Mouse (Mus musculus) embryonic fibroblast, embryonic 13.5 days (primary cell): ENCODE results near the gene Trmu. TPM values are rescaled to one million over a fixed set of nuclear protein-coding genes. Genes with fewer than 3 reads are reported as not detected.
A peak's percentile ranks its signal among the peaks of the same experiment; 100 is the strongest.

ENCODE experiments used
- H3K27ac ChIP-seq: 2 replicates; pipeline ENCODE4 v1.5.1; 2012; ENCODE audit warnings: low read length, control low read depth, inconsistent platforms; ENCODE audit not compliant: insufficient read depth
- H3K4me1 ChIP-seq: 2 replicates; pipeline ENCODE4 v1.6.1; 2011; ENCODE audit warnings: low read length; ENCODE audit not compliant: control insufficient read depth, insufficient read depth
- H3K4me3 ChIP-seq: 2 replicates; pipeline ENCODE4 v1.5.1; 2011; ENCODE audit warnings: mild to moderate bottlenecking, control low read depth, low read length; ENCODE audit not compliant: insufficient read depth
- CTCF ChIP-seq: IDR thresholded peaks from 2 replicates; pipeline ENCODE4 v1.5.1; 2011; ENCODE audit warnings: mild to moderate bottlenecking, control low read depth, low read length, moderate library complexity, borderline replicate concordance; ENCODE audit not compliant: insufficient read depth
- POLR2A ChIP-seq: IDR thresholded peaks from 2 replicates; pipeline ENCODE4 v1.6.1; 2011; ENCODE audit warnings: low read depth, mild to moderate bottlenecking, control low read depth, low read length, moderate library complexity
- polyA plus RNA-seq: library from polyadenylated mRNA; stranded (reverse); fragments of >200 nt; gene quantifications from 2 replicates; pipeline ENCODE4 v1.2.4, GENCODE M21; 2011; ENCODE audit warnings: low read depth; ENCODE audit not compliant: missing spikeins, insufficient read length

The Trmu gene
- 16.6 and 20.0 TPM in 2 replicates for polyA plus RNA-seq

DNA sequence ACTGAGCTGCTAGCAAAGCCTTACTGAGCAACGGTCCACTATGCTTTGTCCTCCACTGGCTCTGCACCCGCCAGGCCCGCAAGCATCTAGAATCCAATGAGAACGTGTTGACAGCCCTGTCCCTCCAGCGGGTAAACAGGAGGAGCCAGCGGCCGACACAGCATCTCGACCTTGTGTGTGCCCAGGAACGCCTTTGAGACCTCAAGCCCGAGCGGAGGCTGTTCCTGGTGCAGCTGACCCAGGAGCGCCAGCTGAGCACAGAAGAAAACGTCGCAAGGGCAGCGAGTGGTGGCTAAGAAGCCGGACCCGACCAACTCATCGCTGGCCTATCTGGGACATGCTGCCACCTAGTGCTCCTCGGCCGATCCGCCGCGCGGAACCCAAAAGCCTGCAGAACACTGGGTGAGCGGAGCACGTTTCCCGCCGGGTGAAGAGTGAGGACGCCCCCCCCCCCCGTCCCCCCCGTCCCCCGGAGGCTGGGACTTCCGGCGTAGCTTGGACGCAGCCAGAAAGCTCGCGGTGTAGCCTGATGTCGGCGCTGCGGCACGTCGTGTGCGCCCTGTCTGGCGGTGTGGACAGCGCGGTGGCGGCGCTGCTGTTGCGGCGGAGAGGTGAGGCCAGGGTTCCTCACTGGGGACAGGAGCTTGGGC lies at the start of gene Trmu:
TSS of gene Trmu (plus strand) at position 465 of the 650 bp plus-strand sequence.
- TF ChIP-seq POLR2A (peak; percentile 91), CTCF (peak; percentile 62; the same call in 1 of the 2 replicates)
- H3K4me1 ChIP-seq: no peaks in the 10 kb centered on the region
- peak within 1 kb of the TSS; percentile 94 for H3K4me3 ChIP-seq
- H3K27ac ChIP-seq: peak within 1 kb of the TSS; percentile 65

GRCm38 (mm10) chr15:85829470-85829869 lies 49.6 kb upstream of the Trmu start:
- no peaks in the 10 kb centered on the region for H3K4me1 ChIP-seq
- no peak overlapping the region for H3K27ac ChIP-seq
- TF ChIP-seq POLR2A: no peak
- TF ChIP-seq CTCF: no peak
- H3K4me3 ChIP-seq: no peak overlapping the region

GRCm38 (mm10) chr15:85831954-85832590 lies 47.0 kb upstream of the Trmu start, which contains the start of gene Ttc38:
TSS of gene Ttc38 (plus strand) at chr15:85832306.
- Histone ChIP-seq H3K4me1 (no peaks in the 10 kb centered on the region), H3K27ac (no peak within 1 kb of the TSS), H3K4me3 (peak within 1 kb of the TSS; percentile 85)
- TF ChIP-seq POLR2A (peak; percentile 83), CTCF (no peak)

DNA sequence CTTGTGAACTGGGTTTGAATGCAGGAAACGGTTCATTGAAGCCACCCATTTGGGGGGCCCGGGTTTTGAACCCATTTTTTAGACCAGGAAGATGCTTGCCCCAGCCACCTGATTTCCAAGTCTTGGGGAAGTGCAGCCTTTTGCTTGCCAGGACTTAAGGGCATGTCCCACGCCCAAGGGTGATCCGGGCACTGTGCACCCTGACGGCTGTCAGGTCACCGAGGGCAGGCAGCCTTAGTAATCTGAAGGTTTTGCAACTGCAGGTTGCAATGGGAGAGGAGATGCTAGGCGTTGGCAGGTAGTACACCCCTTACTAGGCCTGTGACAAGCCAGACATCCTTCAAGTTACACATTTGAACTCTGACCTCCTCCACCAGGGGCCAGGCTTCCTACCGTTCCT lies 46.5 kb upstream of the Trmu start:
- Histone ChIP-seq H3K4me1 (no peaks in the 10 kb centered on the region), H3K4me3 (peak overlapping the region; percentile 85), H3K27ac (no peak overlapping the region)
- no peak for TF ChIP-seq POLR2A
- no peak for TF ChIP-seq CTCF

- Histone ChIP-seq H3K4me1 (no peaks in the 10 kb centered on the region), H3K27ac (no peak overlapping the region), H3K4me3 (no peak overlapping the region)
- TF ChIP-seq POLR2A (no peak), CTCF (no peak)
Measured at GRCm38 (mm10) chr15:85835335-85835734, 43.8 kb upstream of the Trmu start.

DNA sequence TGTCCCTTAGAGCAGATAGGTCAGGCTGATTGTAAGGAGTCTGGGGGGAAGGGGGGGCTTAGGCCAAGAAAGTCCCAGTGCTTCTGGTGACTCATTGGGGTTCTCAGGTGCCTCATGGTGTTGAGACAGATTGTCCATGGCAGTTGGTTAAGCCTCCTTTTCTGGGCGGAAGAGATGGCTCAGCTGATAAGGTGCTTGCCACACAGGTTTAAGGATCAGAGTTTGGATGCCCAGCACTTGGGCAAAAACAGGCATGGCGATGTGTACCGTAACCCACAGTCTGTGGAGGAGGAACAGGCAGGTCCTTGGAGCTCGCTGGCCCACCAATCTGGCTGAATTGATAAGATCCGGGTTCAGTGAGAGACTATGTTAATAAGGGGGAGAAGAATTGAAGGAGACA lies 42.2 kb upstream of the Trmu start:
- H3K4me3 ChIP-seq: no peak overlapping the region
- no peak for TF ChIP-seq CTCF
- no peak for TF ChIP-seq POLR2A
- H3K4me1 ChIP-seq: no peaks in the 10 kb centered on the region
- no peak overlapping the region for H3K27ac ChIP-seq

DNA sequence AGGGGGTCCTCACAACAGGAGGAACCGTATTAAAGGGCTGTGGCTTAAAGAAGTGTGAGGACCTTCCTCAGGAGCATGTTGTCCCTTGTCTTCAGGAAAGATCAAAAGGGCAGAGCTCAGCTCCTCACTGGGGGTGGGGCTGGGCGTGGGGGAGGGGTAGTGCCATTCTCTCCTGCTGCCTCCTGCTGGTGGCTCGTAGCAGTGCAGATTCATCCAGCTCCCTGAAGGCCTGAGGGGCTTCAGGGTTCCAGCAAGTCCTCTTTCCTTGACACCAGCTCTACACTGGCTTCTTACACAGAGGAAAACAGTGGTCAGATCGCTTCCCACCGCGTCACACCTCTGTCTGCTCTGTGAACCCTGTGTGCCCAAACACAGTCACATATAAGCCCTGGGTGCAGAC lies 38.1 kb upstream of the Trmu start:
- H3K4me1 ChIP-seq: no peaks in the 10 kb centered on the region
- TF ChIP-seq CTCF: peak; percentile 64; the same call in 1 of the 2 replicates
- no peak for TF ChIP-seq POLR2A
- H3K27ac ChIP-seq: no peak overlapping the region
- no peak overlapping the region for H3K4me3 ChIP-seq

DNA sequence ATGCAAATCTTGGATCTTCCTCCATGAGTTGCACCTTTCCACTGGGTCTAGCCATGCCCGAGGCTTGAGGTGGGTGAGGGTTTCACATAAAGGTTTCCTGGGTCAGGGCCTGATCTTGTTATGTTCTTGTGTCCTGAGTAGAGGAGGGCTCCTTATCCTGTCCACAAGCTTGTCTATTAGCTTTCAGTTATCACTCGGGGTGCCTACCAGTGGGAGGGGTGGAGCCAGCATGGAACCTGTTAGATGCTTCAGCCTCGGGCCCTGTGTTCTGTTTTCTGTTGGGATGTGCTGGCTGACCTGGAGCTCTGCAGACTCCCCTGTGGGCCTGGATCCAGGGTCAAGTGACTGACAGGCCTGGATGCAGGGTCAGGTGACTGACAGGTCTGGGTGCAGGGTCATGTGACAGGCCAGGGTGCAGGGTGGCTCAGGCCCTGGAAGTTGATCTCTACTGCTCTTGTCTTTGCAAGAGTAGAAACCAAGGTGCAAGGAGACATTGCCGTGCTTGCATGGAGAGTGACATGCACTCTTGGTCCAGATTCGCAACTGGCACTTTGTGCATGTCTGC lies 37.2 kb upstream of the Trmu start:
- H3K4me3 ChIP-seq: no peak overlapping the region
- TF ChIP-seq POLR2A (no peak), CTCF (no peak)
- no peak overlapping the region for H3K27ac ChIP-seq
- H3K4me1 ChIP-seq: no peaks in the 10 kb centered on the region

GRCm38 (mm10) chr15:85845071-85845470 lies 34.0 kb upstream of the Trmu start:
- no peak overlapping the region for H3K4me3 ChIP-seq
- TF ChIP-seq CTCF (no peak), POLR2A (no peak)
- no peaks in the 10 kb centered on the region for H3K4me1 ChIP-seq
- H3K27ac ChIP-seq: no peak overlapping the region
